Mouse (Mus musculus) bone marrow, adult 2 months (tissue): ENCODE measurements around the gene Lgals8.

Source experiments
- CTCF ChIP-seq: fragments of 200-500 bp; IDR thresholded peaks from 2 replicates; pipeline ENCODE4 v1.5.1; 2011; ENCODE audit warnings: low read length, control low read depth; ENCODE audit not compliant: control insufficient read depth, insufficient read depth
- POLR2A ChIP-seq: fragments of 200-500 bp; IDR thresholded peaks from 2 replicates; pipeline ENCODE4 v1.6.1; 2011; ENCODE audit warnings: low read depth, mild to moderate bottlenecking, control low read depth, low read length, borderline replicate concordance; ENCODE audit not compliant: control insufficient read depth

DNA sequence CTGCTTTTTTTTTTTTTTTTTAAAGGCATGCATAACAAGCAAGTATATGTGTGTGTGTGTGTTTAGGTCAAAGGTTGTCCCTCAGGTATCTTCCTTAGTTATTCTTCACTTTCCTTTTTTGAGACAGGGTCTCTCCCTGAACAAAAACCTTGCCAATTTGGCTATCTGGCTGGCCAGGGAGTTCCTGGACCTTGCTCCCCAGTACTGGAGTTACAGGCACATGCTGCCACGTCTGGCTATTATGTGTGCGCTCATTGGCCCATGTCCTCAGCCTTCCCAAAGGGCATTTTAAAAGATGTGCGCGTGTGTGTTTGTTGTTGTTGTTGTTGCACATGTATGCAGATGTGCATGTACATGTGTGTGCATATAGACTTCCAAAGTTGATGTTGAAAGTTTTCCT lies 12.1 kb upstream of the Lgals8 start:
- TF ChIP-seq POLR2A (no peak), CTCF (no peak)
